In the genomic region with DNA sequence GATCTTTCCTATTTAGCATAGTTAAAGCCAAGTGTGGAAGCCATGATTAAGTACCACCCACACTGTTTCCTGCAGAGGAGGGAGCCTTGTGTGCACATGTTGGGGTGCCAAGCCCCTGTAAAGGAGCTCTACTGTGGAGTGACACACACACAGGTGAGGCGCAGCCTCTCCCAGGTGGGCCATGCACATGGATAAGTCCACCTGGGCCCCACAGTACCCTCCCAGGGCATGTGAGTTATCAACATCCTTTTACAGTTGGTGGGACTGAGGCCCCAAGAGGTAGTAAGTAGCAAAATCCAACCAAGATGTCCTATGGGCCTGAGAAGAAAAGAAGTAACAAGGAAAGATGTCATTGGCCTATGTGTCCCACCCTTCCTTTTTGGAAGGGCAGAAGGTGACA, we compare ENCODE assay signal across 19 mouse cellular contexts.
A peak's percentile ranks its signal among the peaks of the same experiment; 100 is the strongest.
DNase-seq lines count a peak whose midpoint lies in the region; TF ChIP-seq lines count a peak whose summit lies in the region.
"Had no signal": no experiment of that assay in that cellular context is flagged by ENCODE, and none has a peak within 500 bp of the region (broad histone marks: within the 10 kb centered on the region; RNA-seq: fewer than 3 reads in every experiment).

No protein-coding gene starts in this region.

- no peak overlapping the region for H3K4me3 ChIP-seq in layer of hippocampus, adult 2 months
- H3K4me3 ChIP-seq in left cerebral cortex, adult 2 months, result no peak overlapping the region
- H3K4me3 ChIP-seq: embryonic facial prominence, embryonic 10.5 days; embryonic facial prominence, embryonic 12.5 days; forebrain, embryonic 13.5 days; forebrain, embryonic 15.5 days had no signal

- intact Hi-C loops in heart, postnatal 14 days (cut with DNase I), result no loop called here
- intact Hi-C loops in left cerebral cortex, adult 2 months (cut with DNase I), result no loop called here

- TF ChIP-seq CTCF in layer of hippocampus, adult 2 months (conservative IDR thresholded peaks at IDR 0.05), result no peak
- no peak for TF ChIP-seq CTCF in left cerebral cortex, adult 2 months (IDR thresholded peaks at IDR 0.05)

- DNase-seq in heart, adult 11 months, result peak; percentile 84
- DNase-seq in heart, postnatal 14 days, result no peak
- no peak for DNase-seq in layer of hippocampus, adult 2 months (ENCODE audit: low spot score in 2 of 2)
- DNase-seq in layer of hippocampus, postnatal 36 days, result no peak
- no peak for DNase-seq in left cerebral cortex, adult 2 months (ENCODE audit: extremely low spot score in 1 of 2, low spot score in 2 of 2)
- no peak for DNase-seq in left cerebral cortex, adult 11 months (ENCODE audit: low spot score)
- DNase-seq: adrenal gland, adult 8-10 months; adrenal gland, postnatal 14 days; adrenal gland, postnatal 36 days; B cell, adult 2 months; cerebellum, adult 11-12 months; cerebellum, adult 2 months; cerebellum, adult 9-10 months; cerebellum, postnatal 10 days; cerebellum, postnatal 25 days had no signal

- H3K27ac ChIP-seq in layer of hippocampus, adult 2 months, result peak overlapping the region; percentile 32; the same call in 1 of the 2 replicates
- H3K27ac ChIP-seq in left cerebral cortex, adult 2 months, result peak overlapping the region; percentile 37; the same call in 1 of the 2 replicates
- H3K27ac ChIP-seq: embryonic facial prominence, embryonic 10.5 days; embryonic facial prominence, embryonic 12.5 days; forebrain, embryonic 13.5 days; forebrain, embryonic 15.5 days had no signal
